Mouse (Mus musculus) hindbrain, embryonic 14.5 days (tissue): Measurements from ENCODE around the gene Osbpl3. TPM values are rescaled to one million over a fixed set of nuclear protein-coding genes. Genes with fewer than 3 reads are reported as not detected.

Experiments
- ATAC-seq: fragments of 200-750 bp; cut with Nextera tagmentation; 2 replicates; pipeline ENCODE4 v1.8.0; 2017; ENCODE audit warnings: moderate number of reproducible peaks, mild to moderate bottlenecking, moderate TSS enrichment, moderate library complexity; ENCODE audit not compliant: low FRiP score
- DNase-seq: peaks from one replicate; pipeline ENCODE4 v3.0.0-alpha.2; 2015; ENCODE audit warnings: low spot score
- H3K27ac ChIP-seq: fragments of 300-500 bp; sonication (generic); 2 replicates; pipeline ENCODE4 v1.5.1; 2014; ENCODE audit warnings: mild to moderate bottlenecking, moderate library complexity
- H3K27me3 ChIP-seq: fragments of 300-500 bp; sonication (generic); 2 replicates; pipeline ENCODE4 v1.6.1; 2014; ENCODE audit warnings: mild to moderate bottlenecking, low read length, mixed read lengths; ENCODE audit not compliant: control insufficient read depth, insufficient read depth
- H3K36me3 ChIP-seq: fragments of 300-500 bp; sonication (generic); replicated peaks from 2 replicates; pipeline ENCODE4 v1.6.1; 2014; ENCODE audit not compliant: control insufficient read depth, insufficient read depth
- H3K4me1 ChIP-seq: fragments of 300-500 bp; sonication (generic); replicated peaks from 2 replicates; pipeline ENCODE4 v1.6.1; 2014; ENCODE audit warnings: antibody characterized with exemption, low read length, mixed read lengths; ENCODE audit not compliant: control insufficient read depth, insufficient read depth
- H3K4me2 ChIP-seq: fragments of 300-500 bp; sonication (generic); replicated peaks from 2 replicates; pipeline ENCODE4 v1.6.1; 2014; ENCODE audit warnings: mild to moderate bottlenecking, moderate library complexity
- H3K4me3 ChIP-seq: fragments of 300-500 bp; sonication (generic); replicated peaks from 2 replicates; pipeline ENCODE4 v1.5.1; 2014; ENCODE audit warnings: mild to moderate bottlenecking, low read length
- H3K9ac ChIP-seq: fragments of 300-500 bp; sonication (generic); 2 replicates; pipeline ENCODE4 v1.6.1; 2014
- H3K9me3 ChIP-seq: fragments of 300-500 bp; sonication (generic); 2 replicates; pipeline ENCODE4 v1.6.1; 2016; ENCODE audit warnings: low read length; ENCODE audit not compliant: control insufficient read depth
- WGBS: fragments of 180-500 bp; shearing (Covaris S2); extraction: QIAGEN DNeasy Blood & Tissue Kit; methylation state at CpG from one replicate; pipeline ENCODE4 v1.1.7; 2014; 5-methylcytosine and 5-hydroxymethylcytosine counted together
- polyA plus RNA-seq: library from polyadenylated mRNA; unstranded; fragments of >200 nt; fragmentation: Nextera tagmentation; extraction: Ambion mirVana; gene quantifications from 2 replicates; pipeline ENCODE4 v1.2.1, GENCODE M21; 2014

Gene Osbpl3
- polyA plus RNA-seq, 1 experiment from 2014 or later, result 3.9 TPM

DNA sequence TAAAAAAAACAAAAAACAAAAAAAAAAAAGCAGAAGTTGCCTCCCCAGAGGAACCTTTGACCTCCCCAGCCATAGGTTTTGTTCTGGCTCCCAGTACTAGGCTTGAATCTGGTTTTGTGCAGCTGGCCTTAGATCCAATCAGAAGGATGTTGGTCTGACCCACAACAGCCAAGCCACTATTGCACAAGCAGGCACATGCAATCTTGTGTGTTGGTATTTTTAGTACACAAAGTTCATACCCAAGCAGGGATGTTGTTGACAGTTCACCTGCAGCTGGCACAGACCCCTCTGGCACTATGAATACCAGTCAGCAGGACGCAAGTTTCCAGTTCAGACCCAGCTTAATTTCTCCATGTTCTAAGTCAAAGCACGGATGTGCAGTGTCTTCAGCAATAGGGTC, 18.2 kb downstream of the Osbpl3 start:
- Histone ChIP-seq H3K9ac (no peak overlapping the region), H3K4me3 (no peak overlapping the region), H3K27me3 (no peaks in the 10 kb centered on the region), H3K27ac (no peak overlapping the region), H3K36me3 (no peaks in the 10 kb centered on the region), H3K4me1 (no peaks in the 10 kb centered on the region), H3K9me3 (no peaks in the 10 kb centered on the region), H3K4me2 (no peak overlapping the region)
- 97% methylated on average over 2 of the region's 2 CpGs for WGBS
- ATAC-seq (no peak), DNase-seq (no peak)

DNA sequence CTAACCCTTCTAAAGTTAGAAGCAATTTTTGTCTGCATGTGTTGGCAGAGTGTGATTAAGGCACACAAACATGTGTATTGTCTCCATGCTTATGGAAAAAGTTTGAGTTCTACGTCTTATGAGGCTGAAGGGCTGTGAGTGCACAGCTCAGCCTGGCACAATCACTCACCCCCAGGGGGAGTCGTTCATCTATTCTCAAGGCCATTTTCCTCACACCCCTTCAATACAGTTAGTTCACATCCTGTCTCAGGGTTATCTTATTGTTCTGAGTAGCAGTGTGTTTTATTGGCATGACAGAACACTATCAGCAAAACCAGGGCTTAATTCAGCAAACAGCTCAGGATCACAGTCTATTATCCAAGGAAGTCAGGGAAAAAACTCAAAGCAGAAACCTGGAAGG, 19.3 kb downstream of the Osbpl3 start:
- ATAC-seq (no peak), DNase-seq (no peak)
- no peak overlapping the region for H3K4me3 ChIP-seq
- 74% methylated on average over 2 of the region's 2 CpGs for WGBS
- H3K9ac ChIP-seq, result no peak overlapping the region
- no peak overlapping the region for H3K4me2 ChIP-seq
- no peaks in the 10 kb centered on the region for H3K9me3 ChIP-seq
- H3K4me1 ChIP-seq, result no peaks in the 10 kb centered on the region
- no peaks in the 10 kb centered on the region for H3K27me3 ChIP-seq
- no peak overlapping the region for H3K27ac ChIP-seq
- H3K36me3 ChIP-seq, result no peaks in the 10 kb centered on the region

DNA sequence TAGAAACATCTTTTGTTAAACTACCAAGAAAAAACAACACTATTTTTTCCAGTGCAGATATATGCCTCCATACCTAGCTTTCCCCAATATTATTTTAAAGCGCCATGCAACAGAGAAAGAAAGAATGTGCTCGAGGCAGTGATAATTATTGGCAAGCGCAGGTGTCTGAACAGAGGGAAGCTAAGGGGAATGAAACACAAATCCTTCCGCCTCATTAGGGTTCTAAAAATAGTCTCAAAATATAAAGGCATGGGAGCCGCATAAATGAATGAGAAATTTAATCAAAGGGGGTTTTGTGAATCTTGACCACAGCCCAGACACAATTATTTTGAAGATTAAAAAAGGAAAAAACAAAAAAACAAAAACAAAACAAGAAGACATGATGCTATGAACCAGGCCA, 23.5 kb downstream of the Osbpl3 start:
- WGBS, result 34% methylated on average over 5 of the region's 5 CpGs

DNA sequence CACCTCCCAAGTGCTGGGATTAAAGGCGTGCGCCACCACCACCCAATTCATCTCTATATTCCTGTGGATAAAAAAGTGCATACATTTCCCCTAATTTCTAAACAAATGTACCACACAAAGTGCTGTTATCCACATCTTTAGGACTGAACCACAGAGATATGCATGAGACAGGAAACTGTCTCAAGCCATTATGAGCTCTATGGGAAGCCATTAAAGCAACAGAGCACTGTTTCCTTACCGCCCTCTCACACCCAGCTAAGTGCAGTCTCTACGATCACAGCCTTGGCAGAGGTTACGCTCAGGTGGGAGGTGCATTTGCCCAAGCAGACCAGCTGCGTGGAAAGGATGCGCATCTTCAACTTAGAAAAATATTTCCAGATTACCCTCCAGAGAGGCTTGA, 26.7 kb downstream of the Osbpl3 start:
- Histone ChIP-seq H3K27ac (no peak overlapping the region), H3K9ac (no peak overlapping the region), H3K27me3 (no peaks in the 10 kb centered on the region), H3K9me3 (no peaks in the 10 kb centered on the region), H3K4me1 (0 out of 2 replicates have a peak, but pooled peaks cover 4% of the 10 kb centered on the region), H3K4me2 (no peak overlapping the region), H3K36me3 (no peaks in the 10 kb centered on the region), H3K4me3 (no peak overlapping the region)
- no peak for DNase-seq
- ATAC-seq, result no peak
- WGBS, result 92% methylated on average over 7 of the region's 7 CpGs

More for the DNA sequence above, 23.5 kb downstream of the Osbpl3 start:
- 0 out of 2 replicates have a peak overlapping the region, but pooled peaks have one; percentile 16 for H3K27ac ChIP-seq
- 0 out of 2 replicates have a peak, but pooled peaks cover 4% of the 10 kb centered on the region for H3K4me1 ChIP-seq
- H3K27me3 ChIP-seq, result no peaks in the 10 kb centered on the region
- H3K9ac ChIP-seq, result no peak overlapping the region
- H3K9me3 ChIP-seq, result no peaks in the 10 kb centered on the region
- no peaks in the 10 kb centered on the region for H3K36me3 ChIP-seq
- no peak overlapping the region for H3K4me2 ChIP-seq
- H3K4me3 ChIP-seq, result no peak overlapping the region
- ATAC-seq (no peak), DNase-seq (no peak)

DNA sequence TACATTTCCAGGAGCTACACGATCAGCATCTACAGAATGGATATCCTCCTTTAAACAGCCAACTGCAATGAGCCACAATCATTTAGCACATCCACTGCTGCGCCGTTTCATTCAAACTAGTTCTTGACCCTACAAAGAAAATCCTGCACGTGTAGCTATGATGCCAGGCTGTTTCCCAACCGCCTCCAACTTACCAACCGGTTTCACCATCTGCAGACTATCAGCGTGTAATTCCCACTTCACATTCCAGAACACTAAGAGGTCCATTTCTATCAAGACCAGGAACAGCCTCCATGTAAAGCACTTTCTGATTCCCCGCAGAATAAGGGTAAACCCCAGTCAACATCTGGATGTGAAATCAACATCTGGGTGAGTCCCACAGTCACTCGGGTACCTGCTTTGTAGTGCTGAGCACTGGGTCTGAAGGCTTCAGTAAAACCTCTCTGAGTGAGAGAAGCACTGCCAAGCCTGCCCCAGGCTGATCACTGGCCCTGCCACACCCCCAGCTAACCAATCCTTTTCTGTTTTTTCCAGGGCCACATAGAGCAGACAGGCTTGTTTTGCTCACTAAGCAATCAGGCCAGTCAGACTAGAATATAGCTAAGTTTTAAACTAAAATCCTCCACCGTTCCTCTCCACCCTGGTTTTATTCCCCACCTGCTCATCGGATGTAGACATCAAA, 28.8 kb downstream of the Osbpl3 start:
- no peak overlapping the region for H3K4me2 ChIP-seq
- H3K27ac ChIP-seq, result no peak overlapping the region
- H3K4me3 ChIP-seq, result no peak overlapping the region
- DNase-seq, result no peak
- no peaks in the 10 kb centered on the region for H3K27me3 ChIP-seq
- no peaks in the 10 kb centered on the region for H3K9me3 ChIP-seq
- H3K9ac ChIP-seq, result no peak overlapping the region
- 0 out of 2 replicates have a peak, but pooled peaks cover 4% of the 10 kb centered on the region for H3K4me1 ChIP-seq
- no peak for ATAC-seq
- H3K36me3 ChIP-seq, result no peaks in the 10 kb centered on the region
- whole genome bisulfite sequencing, result 92% methylated on average over 11 of the region's 11 CpGs

DNA sequence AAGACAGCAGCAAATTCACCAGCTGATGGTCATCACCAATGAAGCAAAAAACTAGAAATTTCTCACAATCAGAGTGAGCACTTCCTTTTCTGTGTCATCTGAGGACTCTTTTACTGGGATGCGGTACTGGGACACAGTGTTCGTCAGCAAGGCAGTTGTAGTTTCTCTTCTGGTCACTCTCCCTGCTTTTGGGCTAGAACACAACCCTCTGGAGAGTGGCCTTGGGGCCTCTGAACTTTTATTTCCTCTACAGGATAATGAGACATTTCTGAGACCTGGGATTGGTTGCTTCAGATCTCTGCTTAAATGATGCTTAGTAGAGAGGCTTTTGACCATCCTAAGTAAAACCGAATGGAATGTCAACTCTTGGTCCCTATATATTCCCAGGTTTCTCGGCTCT, 29.4 kb downstream of the Osbpl3 start:
- H3K27me3 ChIP-seq, result no peaks in the 10 kb centered on the region
- no peak overlapping the region for H3K4me2 ChIP-seq
- no peaks in the 10 kb centered on the region for H3K36me3 ChIP-seq
- WGBS, result 95% methylated on average over 4 of the region's 4 CpGs
- no peak overlapping the region for H3K27ac ChIP-seq
- DNase-seq, result no peak
- H3K9ac ChIP-seq, result no peak overlapping the region
- ATAC-seq, result no peak
- H3K4me3 ChIP-seq, result no peak overlapping the region
- no peaks in the 10 kb centered on the region for H3K9me3 ChIP-seq
- 0 out of 2 replicates have a peak, but pooled peaks cover 4% of the 10 kb centered on the region for H3K4me1 ChIP-seq

DNA sequence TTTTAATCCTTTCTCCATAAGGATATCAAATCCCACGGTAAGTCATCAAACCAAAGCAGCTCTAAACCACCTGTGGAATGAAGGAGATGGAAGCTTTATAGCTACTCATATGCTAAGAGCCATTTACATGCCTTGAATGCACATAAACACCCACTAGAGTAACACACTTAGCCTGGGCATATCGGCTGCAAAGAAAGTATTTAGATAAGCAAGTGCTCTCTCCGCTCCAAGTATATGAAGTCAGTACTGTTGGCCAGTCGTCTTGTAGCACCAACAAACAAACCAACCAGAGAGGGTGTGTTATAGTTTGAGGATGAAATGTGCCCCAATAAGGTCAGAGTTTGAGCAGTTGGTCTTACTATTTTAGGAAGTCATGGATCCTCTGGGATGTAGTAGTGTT, 31.7 kb downstream of the Osbpl3 start:
- no peaks in the 10 kb centered on the region for H3K27me3 ChIP-seq
- H3K27ac ChIP-seq, result no peak overlapping the region
- 0 out of 2 replicates have a peak, but pooled peaks cover 4% of the 10 kb centered on the region for H3K4me1 ChIP-seq
- H3K4me2 ChIP-seq, result no peak overlapping the region
- H3K36me3 ChIP-seq, result no peaks in the 10 kb centered on the region
- ATAC-seq (no peak), DNase-seq (no peak)
- WGBS, result 94% methylated on average over 4 of the region's 4 CpGs
- no peaks in the 10 kb centered on the region for H3K9me3 ChIP-seq
- H3K4me3 ChIP-seq, result no peak overlapping the region
- no peak overlapping the region for H3K9ac ChIP-seq

DNA sequence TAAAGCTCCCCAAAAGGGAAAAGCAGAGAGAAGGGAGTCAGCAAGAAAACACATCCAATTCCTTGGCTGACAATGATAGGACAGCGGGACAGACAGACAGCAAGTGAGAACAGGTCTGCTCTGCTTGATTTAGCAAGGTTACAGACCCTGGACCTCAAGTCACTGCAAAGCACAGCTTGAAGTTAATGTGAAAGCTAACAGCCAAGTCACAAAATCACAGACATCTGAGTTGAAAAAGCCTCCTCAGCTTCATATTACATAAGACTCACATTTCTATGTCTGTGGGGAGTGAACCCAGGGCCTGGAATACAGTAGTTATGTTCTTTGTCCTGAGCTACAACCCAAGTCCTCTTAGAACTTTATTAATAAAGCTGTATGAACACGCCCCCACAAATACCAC, 35.6 kb downstream of the Osbpl3 start:
- Histone ChIP-seq H3K4me3 (no peak overlapping the region), H3K4me2 (no peak overlapping the region), H3K4me1 (no peaks in the 10 kb centered on the region), H3K36me3 (no peaks in the 10 kb centered on the region), H3K9ac (no peak overlapping the region), H3K27ac (no peak overlapping the region), H3K9me3 (no peaks in the 10 kb centered on the region), H3K27me3 (no peaks in the 10 kb centered on the region)
- 86% methylated on average over 2 of the region's 2 CpGs for WGBS
- ATAC-seq (no peak), DNase-seq (no peak)

DNA sequence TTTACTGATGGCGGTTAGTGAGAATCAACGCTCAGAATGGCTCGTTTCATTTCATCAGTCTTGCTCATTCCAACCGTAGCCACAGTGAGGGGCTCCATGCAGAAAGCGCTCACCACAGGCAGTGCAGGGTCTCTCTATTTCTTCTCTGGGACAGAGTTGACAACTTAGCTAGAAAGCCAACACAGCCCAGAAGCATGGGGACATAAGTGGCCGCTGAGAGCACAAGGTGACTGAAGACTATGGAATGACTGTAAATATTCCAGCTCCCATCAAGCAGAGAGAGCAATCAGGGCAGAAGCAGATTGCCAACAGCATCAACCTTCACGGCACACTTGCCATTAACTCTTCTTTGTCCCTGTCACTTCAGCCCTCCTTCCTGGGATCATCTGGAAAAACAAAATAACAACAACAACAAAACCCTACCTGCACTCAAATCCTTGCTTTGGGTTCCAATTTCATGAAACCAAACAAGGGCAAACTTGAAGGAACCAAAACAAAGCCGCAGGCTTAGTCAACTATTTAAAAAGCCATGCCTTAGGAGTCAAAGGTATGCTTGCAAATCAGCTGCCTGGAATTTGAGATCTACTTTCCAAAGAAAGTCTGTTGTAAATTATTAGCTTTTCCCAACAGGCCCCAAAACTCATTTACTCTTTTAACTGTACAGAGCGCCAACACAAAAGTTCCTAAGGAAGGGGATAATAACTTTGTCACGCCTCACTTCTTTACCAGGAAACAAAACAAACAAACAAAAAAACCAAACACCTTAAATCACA, 36.3 kb downstream of the Osbpl3 start:
- no peak for ATAC-seq
- no peaks in the 10 kb centered on the region for H3K36me3 ChIP-seq
- H3K9me3 ChIP-seq, result no peaks in the 10 kb centered on the region
- WGBS, result 86% methylated on average over 10 of the region's 10 CpGs
- no peak overlapping the region for H3K9ac ChIP-seq
- no peak overlapping the region for H3K27ac ChIP-seq
- DNase-seq, result no peak
- no peaks in the 10 kb centered on the region for H3K27me3 ChIP-seq
- 0 out of 2 replicates have a peak, but pooled peaks cover 3% of the 10 kb centered on the region for H3K4me1 ChIP-seq
- H3K4me3 ChIP-seq, result no peak overlapping the region
- no peak overlapping the region for H3K4me2 ChIP-seq
